Mouse (Mus musculus): ENCODE data around the gene Nobox. TPM values are rescaled to one million over a fixed set of nuclear protein-coding genes. Genes with fewer than 3 reads are reported as not detected.

Nobox gene
- polyA plus RNA-seq (2012) = 0.08 TPM in 1 of 2 replicates, not detected in the other

GRCm38 (mm10) chr6:43309454-43309853, at the start of gene Nobox:
Gene Nobox, minus strand, starts transcription at chr6:43309554.

GRCm38 (mm10) chr6:43265363-43266041, 43.9 kb downstream of the Nobox start, which contains the start of gene Arhgef5:
Gene Arhgef5, plus strand, starts transcription at chr6:43265582.

Other genes starting within 250 kb of the Nobox start
- not detected in 2 replicates for gene Olfr441, start 203.2 kb downstream of the Nobox start, polyA plus RNA-seq (2012)
- not detected in 2 replicates for gene Olfr237-ps1, start 163.0 kb downstream of the Nobox start, polyA plus RNA-seq (2012)
- gene Olfr437, start 146.3 kb downstream of the Nobox start, polyA plus RNA-seq (2012) = 0.04 TPM in 1 of 2 replicates, not detected in the other
- gene Olfr13, start 137.4 kb downstream of the Nobox start, polyA plus RNA-seq (2012) = not detected in 2 replicates
- not detected in 2 replicates for gene Olfr435, start 112.4 kb downstream of the Nobox start, polyA plus RNA-seq (2012)
- gene Olfr434, start 96.5 kb downstream of the Nobox start, polyA plus RNA-seq (2012) = not detected in 2 replicates
- gene Olfr47, start 78.0 kb downstream of the Nobox start, polyA plus RNA-seq (2012) = not detected in 2 replicates
- 0.56 and 1.2 TPM in 2 replicates for gene Arhgef5, start 44.0 kb downstream of the Nobox start, polyA plus RNA-seq (2012)

Data from megakaryocyte-erythroid progenitor cell, adult 5 weeks (primary cell).